Mouse (Mus musculus) spleen, adult 2 months (tissue): ENCODE measurements around the gene Flnb. TPM values are rescaled to one million over a fixed set of nuclear protein-coding genes. Genes with fewer than 3 reads are reported as not detected.

Experiments used
- DNase-seq, 2 experiments: peaks; one replicate each; pipeline versions ENCODE4 v3.0.0 to v3.0.0-alpha.2; 2012 to 2021; ENCODE audit warnings: low spot score in 2 of 2, low read depth in 1 of 2
- H3K27ac ChIP-seq: fragments of 200-500 bp; 2 replicates; pipeline ENCODE4 v1.5.1; 2012; ENCODE audit warnings: low read length, inconsistent platforms; ENCODE audit not compliant: insufficient read depth
- H3K27me3 ChIP-seq: fragments of 200-500 bp; 2 replicates; pipeline ENCODE4 v1.6.1; 2012; ENCODE audit warnings: mild to moderate bottlenecking, moderate library complexity, low read length, inconsistent platforms; ENCODE audit not compliant: control insufficient read depth, insufficient read depth
- H3K36me3 ChIP-seq: fragments of 200-500 bp; 2 replicates; pipeline ENCODE4 v1.6.1; 2012; ENCODE audit warnings: mild to moderate bottlenecking, low read length, inconsistent platforms; ENCODE audit not compliant: control insufficient read depth, insufficient read depth
- H3K4me1 ChIP-seq: fragments of 200-500 bp; 2 replicates; pipeline ENCODE4 v1.6.1; 2011; ENCODE audit warnings: inconsistent platforms; ENCODE audit not compliant: control insufficient read depth, insufficient read depth, insufficient read length
- H3K4me3 ChIP-seq: fragments of 200-500 bp; 2 replicates; pipeline ENCODE4 v1.5.1; 2011; ENCODE audit warnings: mild to moderate bottlenecking, inconsistent platforms; ENCODE audit not compliant: insufficient read depth, insufficient read length; ENCODE audit errors: extremely low read depth
- CTCF ChIP-seq: fragments of 200-500 bp; IDR thresholded peaks from 2 replicates; pipeline ENCODE4 v1.5.1; 2011; ENCODE audit warnings: mild to moderate bottlenecking, inconsistent platforms; ENCODE audit not compliant: insufficient read depth, insufficient read length, insufficient replicate concordance; ENCODE audit errors: extremely low read depth
- POLR2A ChIP-seq: fragments of 200-500 bp; IDR thresholded peaks from 2 replicates; pipeline ENCODE4 v1.6.1; 2011; ENCODE audit warnings: low read depth, low read length, inconsistent platforms
- WGBS: fragments of 180-500 bp; shearing (Covaris S2); methylation state at CpG from one replicate; pipeline ENCODE4 v1.1.7; 2018; 5-methylcytosine and 5-hydroxymethylcytosine counted together
- polyA plus RNA-seq: library from polyadenylated mRNA; depleted of rRNA; stranded (reverse); fragments of >200 nt; gene quantifications from 2 replicates; pipeline ENCODE4 v1.2.3, GENCODE M21; 2012

The Flnb gene
- polyA plus RNA-seq, 1 experiment, result 8.2 TPM

DNA sequence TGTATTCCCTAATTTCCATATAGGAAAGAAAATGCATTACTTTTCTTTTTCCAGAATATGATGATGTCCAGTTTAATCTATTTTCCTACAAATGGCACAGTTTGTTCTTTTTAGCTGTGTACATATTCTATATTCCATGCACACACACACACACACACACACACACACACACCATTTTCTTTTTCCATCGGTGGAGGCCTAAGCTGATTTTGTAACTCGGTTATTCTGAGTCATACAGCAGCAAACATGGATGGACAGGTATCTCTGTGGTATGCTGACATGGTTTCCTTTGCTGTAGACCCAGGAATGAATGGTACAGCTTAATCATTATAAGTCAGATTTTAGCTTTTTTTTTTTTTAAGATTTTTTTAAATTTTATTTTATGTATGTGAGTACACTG lies 44.5 kb downstream of the Flnb start:
- no peak for DNase-seq
- Histone ChIP-seq H3K4me1 (no peaks in the 10 kb centered on the region), H3K27ac (no peak overlapping the region), H3K36me3 (no peaks in the 10 kb centered on the region), H3K4me3 (no peak overlapping the region), H3K27me3 (no peaks in the 10 kb centered on the region)
- TF ChIP-seq POLR2A, result no peak
- TF ChIP-seq CTCF, result no peak
- WGBS, result 86% methylated on average over 2 of the region's 2 CpGs

DNA sequence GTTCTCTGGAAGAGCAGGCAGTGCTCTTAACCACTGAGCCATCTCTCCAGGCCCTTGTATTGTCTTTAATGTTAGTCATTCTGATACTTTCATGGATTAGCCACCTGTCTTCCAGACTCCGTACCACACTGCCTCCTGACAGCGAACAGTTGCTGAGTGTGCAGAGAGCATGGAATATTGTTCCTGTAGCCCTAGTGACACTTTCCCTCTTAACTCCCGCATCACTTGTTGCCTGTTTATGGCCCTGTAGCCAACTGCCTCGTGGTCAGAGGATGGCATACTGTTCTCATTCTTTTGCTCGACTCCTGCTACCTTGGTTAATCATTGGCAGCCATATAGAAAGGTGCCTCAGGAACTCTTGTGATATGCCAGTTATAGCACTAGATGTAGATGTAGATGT lies 45.4 kb downstream of the Flnb start:
- no peak overlapping the region for H3K4me3 ChIP-seq
- no peaks in the 10 kb centered on the region for H3K27me3 ChIP-seq
- no peak for DNase-seq
- WGBS, result 92% methylated on average over 5 of the region's 5 CpGs
- no peaks in the 10 kb centered on the region for H3K36me3 ChIP-seq
- no peak overlapping the region for H3K27ac ChIP-seq
- H3K4me1 ChIP-seq, result no peaks in the 10 kb centered on the region
- TF ChIP-seq POLR2A, result no peak
- TF ChIP-seq CTCF, result no peak

DNA sequence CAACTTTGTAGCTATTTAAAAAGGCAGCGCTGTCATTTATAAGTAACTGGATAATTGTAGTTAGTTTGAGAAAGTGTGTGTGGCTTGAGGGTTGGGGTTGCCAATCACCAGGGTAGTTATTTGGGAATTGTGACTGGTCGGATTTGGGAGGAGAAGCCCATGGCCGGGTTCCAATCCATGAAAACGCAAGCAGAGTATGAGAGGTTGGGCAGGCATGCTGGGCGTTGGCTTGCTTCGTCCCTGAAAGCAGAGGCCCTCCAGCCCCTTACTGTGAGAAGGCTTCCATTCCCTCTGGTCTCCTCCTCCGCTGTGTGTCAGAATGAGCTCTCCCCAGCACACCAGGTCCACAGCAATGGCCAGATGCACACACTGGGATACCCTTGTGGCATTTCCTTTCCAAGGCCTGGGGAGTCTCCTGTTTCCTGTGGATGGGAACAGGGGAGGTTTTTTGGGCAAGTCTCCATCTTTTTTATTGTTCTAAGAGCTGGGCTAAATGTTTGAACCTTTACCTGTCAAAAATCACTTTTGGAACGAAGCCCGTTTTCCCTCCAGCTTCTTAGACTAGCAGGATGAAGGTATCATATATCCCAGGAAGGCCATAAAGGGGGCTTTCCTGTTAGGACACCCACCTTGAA lies 46.2 kb downstream of the Flnb start:
- H3K27ac ChIP-seq, result no peak overlapping the region
- no peaks in the 10 kb centered on the region for H3K4me1 ChIP-seq
- no peak overlapping the region for H3K4me3 ChIP-seq
- 90% methylated on average over 9 of the region's 9 CpGs for WGBS
- H3K36me3 ChIP-seq, result no peaks in the 10 kb centered on the region
- DNase-seq, result no peak
- TF ChIP-seq CTCF (no peak), POLR2A (no peak)
- no peaks in the 10 kb centered on the region for H3K27me3 ChIP-seq

DNA sequence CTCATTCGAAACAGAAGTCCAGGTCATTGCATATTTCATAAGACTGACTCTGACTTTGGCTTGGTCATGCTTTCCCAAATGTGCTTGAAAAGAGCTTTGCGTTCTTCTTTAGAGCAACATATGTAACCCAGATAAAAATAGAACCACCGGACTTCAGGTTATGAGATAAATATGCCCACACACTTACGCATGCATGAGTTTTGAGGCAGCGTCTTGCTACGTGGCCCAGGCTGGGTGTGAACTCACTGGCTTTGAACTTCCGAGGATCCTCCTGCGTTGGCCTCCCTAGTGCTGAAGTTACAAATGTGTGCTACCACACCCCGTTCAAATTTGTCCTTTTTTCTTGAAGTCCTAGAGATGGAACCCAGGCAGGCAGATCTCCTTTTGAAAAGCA lies 46.7 kb downstream of the Flnb start:
- 89% methylated on average over 9 of the region's 9 CpGs for WGBS
- Histone ChIP-seq H3K36me3 (no peaks in the 10 kb centered on the region), H3K4me3 (no peak overlapping the region), H3K4me1 (no peaks in the 10 kb centered on the region), H3K27me3 (no peaks in the 10 kb centered on the region), H3K27ac (no peak overlapping the region)
- TF ChIP-seq POLR2A (no peak), CTCF (no peak)
- no peak for DNase-seq

DNA sequence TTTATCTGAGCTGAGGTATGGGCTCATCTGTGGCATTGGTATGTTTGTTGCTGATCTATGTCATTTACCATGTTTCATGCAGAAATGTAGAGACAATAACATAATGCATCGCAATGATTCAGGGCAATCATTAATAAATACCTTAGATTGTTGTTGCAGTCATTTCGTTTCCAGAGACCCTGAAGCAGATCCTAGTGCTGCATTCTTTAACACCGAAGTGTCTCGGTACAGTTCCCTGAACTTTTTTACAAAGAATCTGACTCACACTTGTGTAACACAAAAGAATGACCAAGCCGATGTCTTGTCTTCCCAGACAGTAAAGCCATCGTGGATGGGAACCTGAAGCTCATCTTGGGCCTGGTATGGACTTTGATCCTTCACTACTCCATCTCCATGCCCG lies 49.5 kb downstream of the Flnb start:
- Histone ChIP-seq H3K36me3 (no peaks in the 10 kb centered on the region), H3K27ac (no peak overlapping the region), H3K4me1 (no peaks in the 10 kb centered on the region), H3K27me3 (no peaks in the 10 kb centered on the region), H3K4me3 (no peak overlapping the region)
- no peak for DNase-seq
- TF ChIP-seq CTCF (no peak), POLR2A (no peak)
- 93% methylated on average over 7 of the region's 7 CpGs for WGBS

DNA sequence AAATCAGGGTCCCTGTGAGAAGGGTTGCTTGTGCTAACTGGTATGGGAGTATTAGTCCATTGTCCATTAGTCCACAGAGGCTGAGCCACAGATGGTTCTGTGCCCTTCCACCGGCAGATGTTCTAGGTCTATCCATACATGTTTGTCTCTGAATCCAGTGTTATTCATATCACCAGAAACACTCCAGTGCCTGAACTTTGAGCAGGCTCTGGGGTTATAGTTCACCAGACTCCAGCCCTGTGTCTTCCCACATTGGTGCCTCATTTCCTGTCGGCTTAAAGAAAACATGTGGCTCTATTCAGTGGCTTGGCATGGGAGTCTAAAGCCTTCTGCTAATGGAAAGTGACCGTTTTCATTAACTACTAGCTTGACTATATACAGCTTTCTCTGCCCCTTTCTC lies 50.1 kb downstream of the Flnb start:
- Histone ChIP-seq H3K4me1 (no peaks in the 10 kb centered on the region), H3K4me3 (no peak overlapping the region), H3K36me3 (no peaks in the 10 kb centered on the region), H3K27ac (no peak overlapping the region), H3K27me3 (no peaks in the 10 kb centered on the region)
- no peak for DNase-seq
- no peak for TF ChIP-seq POLR2A
- no peak for TF ChIP-seq CTCF
- WGBS, result 85% methylated on average over 3 of the region's 3 CpGs

DNA sequence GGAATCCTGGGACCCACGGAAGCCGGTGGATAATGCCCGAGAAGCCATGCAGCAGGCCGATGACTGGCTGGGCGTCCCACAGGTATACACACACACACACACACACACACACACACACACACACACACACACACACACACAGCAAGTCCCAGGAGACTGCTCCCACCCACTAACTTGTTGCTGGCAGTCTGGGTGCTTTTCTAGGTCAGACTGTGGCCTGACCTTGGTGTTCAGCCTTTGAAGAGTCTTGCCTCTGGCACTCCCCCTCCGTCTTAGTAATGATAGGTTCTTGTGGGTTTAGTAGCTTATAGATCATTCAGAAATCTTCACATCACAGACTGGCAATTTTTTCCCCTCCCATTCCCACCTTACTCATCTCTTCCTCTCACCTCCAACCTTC lies 52.0 kb downstream of the Flnb start:
- WGBS, result 92% methylated on average over 6 of the region's 6 CpGs
- TF ChIP-seq POLR2A (no peak), CTCF (no peak)
- no peak for DNase-seq
- no peaks in the 10 kb centered on the region for H3K36me3 ChIP-seq
- no peaks in the 10 kb centered on the region for H3K27me3 ChIP-seq
- no peak overlapping the region for H3K4me3 ChIP-seq
- no peaks in the 10 kb centered on the region for H3K4me1 ChIP-seq
- no peak overlapping the region for H3K27ac ChIP-seq
